Mouse (Mus musculus) stomach, embryonic 16.5 days (tissue): ENCODE measurements at regions not wholly inside any gene's neighbourhood (a gene's known extent, or its start where the extent isn't known, plus 50 kb on each side); places are given as distances from the start of the nearest gene placed in this dataset.

ENCODE experiments used
- ATAC-seq: fragments of 200-750 bp; cut with Nextera tagmentation; 2 replicates; pipeline ENCODE4 v1.8.0; 2017; ENCODE audit warnings: moderate number of reproducible peaks, moderate TSS enrichment; ENCODE audit not compliant: insufficient read depth, low FRiP score
- H3K27ac ChIP-seq: fragments of 300-500 bp; sonication (generic); 2 replicates; pipeline ENCODE4 v1.5.1; 2014; ENCODE audit warnings: low read length
- H3K27me3 ChIP-seq: fragments of 300-500 bp; sonication (generic); 2 replicates; pipeline ENCODE4 v1.6.1; 2014; ENCODE audit warnings: low read length, control low read depth, mixed read lengths; ENCODE audit not compliant: control insufficient read depth, insufficient read depth
- H3K36me3 ChIP-seq: fragments of 300-500 bp; sonication (generic); 2 replicates; pipeline ENCODE4 v1.6.1; 2014; ENCODE audit warnings: low read length; ENCODE audit not compliant: control insufficient read depth, insufficient read depth
- H3K4me1 ChIP-seq: fragments of 300-500 bp; sonication (generic); 2 replicates; pipeline ENCODE4 v1.6.1; 2014; ENCODE audit warnings: low read length, control low read depth, mixed read lengths; ENCODE audit not compliant: control insufficient read depth, insufficient read depth
- H3K4me2 ChIP-seq: fragments of 300-500 bp; sonication (generic); 2 replicates; pipeline ENCODE4 v1.6.1; 2014; ENCODE audit warnings: low read depth, low read length, mixed read lengths
- H3K4me3 ChIP-seq: fragments of 300-500 bp; sonication (generic); replicated peaks from 2 replicates; pipeline ENCODE4 v1.5.1; 2014; ENCODE audit warnings: mild to moderate bottlenecking, low read length
- H3K9ac ChIP-seq: fragments of 300-500 bp; sonication (generic); 2 replicates; pipeline ENCODE4 v1.6.1; 2014; ENCODE audit warnings: low read length
- H3K9me3 ChIP-seq: fragments of 300-500 bp; sonication (generic); replicated peaks from 2 replicates; pipeline ENCODE4 v1.6.1; 2016; ENCODE audit warnings: low read length, control low read depth; ENCODE audit not compliant: control insufficient read depth
- WGBS: fragments of 180-500 bp; shearing (Covaris S2); extraction: QIAGEN DNeasy Blood & Tissue Kit; methylation state at CpG from one replicate; pipeline ENCODE4 v1.1.7; 2014; 5-methylcytosine and 5-hydroxymethylcytosine counted together

DNA sequence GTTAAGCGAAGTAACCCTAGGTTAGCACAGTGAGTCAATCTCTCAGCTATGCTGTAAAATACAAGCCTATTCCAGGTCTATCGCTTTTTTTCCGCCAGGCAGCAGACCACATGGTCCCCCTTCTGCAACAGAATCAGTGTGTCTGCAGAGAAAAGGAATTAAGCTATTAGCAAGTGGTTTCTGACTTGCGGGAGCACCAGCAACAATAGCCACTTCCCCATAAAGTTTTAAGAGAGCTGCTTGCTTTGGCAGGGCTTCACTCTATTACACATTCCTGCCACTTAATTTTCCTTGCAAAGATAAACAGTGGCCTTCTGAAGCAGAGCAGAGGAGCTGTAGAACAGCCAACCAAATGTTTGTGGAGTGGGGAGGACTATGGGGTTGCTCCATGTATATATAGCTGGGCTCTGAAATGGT lies 59.8 kb upstream of the Osmr start:
- Histone ChIP-seq H3K36me3 (no peaks in the 10 kb centered on the region), H3K27me3 (no peaks in the 10 kb centered on the region), H3K9ac (no peak overlapping the region), H3K4me1 (peaks cover 6% of the 10 kb centered on the region; the same call in 1 of the 2 replicates), H3K27ac (peak overlapping the region; percentile 49), H3K4me2 (no peak overlapping the region), H3K9me3 (no peaks in the 10 kb centered on the region), H3K4me3 (no peak overlapping the region)
- WGBS, result 57% methylated on average over 4 of the region's 4 CpGs
- ATAC-seq, result peak; percentile 74; the same call in 1 of the 2 replicates

DNA sequence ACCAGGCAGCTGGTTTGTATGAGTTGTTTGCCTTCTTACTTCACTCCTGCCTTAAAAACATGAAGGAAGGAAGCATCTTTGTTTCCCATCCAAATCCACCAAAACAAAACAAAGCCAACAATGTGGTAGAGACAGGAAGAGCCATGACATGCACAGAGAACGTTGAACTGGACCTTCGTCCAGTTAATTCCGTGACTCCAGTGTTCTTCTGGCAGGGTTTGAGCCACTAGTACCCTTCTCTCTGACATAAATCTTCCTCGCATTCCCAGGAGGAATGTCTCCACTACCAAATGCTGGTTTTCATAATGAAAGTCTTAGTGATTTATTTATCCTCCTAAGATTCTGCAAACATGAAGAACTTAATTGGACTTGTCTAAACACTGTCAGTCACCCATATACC lies 66.7 kb upstream of the Osmr start:
- no peak overlapping the region for H3K4me3 ChIP-seq
- WGBS, result 47% methylated on average over 4 of the region's 4 CpGs
- no peaks in the 10 kb centered on the region for H3K36me3 ChIP-seq
- H3K27ac ChIP-seq, result no peak overlapping the region
- no peak overlapping the region for H3K4me2 ChIP-seq
- H3K4me1 ChIP-seq, result no peaks in the 10 kb centered on the region
- no peak for ATAC-seq
- H3K9ac ChIP-seq, result no peak overlapping the region
- no peaks in the 10 kb centered on the region for H3K9me3 ChIP-seq
- H3K27me3 ChIP-seq, result no peaks in the 10 kb centered on the region

DNA sequence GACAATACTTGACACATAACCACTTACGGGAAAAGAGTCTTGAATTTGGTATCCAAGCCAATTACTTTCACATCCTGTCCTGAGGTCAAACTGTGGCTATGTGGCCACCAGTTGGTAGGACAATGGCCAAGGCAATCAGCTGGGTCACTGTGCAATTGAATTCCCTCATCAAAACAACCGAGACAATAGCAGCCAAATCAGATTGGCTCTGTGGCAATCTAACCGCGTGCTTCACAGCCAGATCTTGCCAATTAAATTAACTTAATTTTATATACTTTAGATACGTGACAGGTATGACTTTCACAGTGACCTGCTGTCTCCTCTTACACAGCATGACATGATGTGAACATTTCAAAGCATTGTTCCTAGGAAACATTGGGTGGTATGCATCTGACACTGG lies 74.5 kb upstream of the Osmr start:
- Histone ChIP-seq H3K4me3 (no peak overlapping the region), H3K9me3 (no peaks in the 10 kb centered on the region), H3K27me3 (no peaks in the 10 kb centered on the region), H3K4me1 (peaks cover under 1% of the 10 kb centered on the region; the same call in 1 of the 2 replicates), H3K4me2 (no peak overlapping the region), H3K36me3 (no peaks in the 10 kb centered on the region), H3K9ac (no peak overlapping the region), H3K27ac (no peak overlapping the region)
- no peak for ATAC-seq
- WGBS, result 64% methylated on average over 5 of the region's 5 CpGs

DNA sequence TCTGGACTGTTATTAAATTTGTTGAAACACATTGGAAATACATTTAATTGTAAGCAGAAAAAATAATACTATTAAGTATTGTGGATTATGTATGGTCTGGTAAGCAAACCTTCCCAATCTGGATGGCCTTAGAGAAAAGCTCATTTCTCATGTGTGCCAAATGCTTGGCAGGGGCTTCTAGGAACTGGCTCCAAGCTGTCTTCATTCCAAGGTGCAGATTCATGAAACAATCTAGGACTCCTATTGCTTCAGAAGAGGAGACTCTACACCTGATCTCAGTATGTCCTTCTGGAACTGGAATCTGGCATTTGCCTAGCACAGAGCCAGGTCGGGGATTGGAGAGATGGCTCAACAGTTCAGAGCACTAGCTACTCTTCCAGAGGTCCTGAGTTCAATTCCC lies 74.9 kb upstream of the Osmr start:
- no peak overlapping the region for H3K27ac ChIP-seq
- ATAC-seq, result no peak

GRCm38 (mm10) chr15:6950503-6950902 lies 75.7 kb upstream of the Osmr start:
- peaks cover 3% of the 10 kb centered on the region; the same call in 1 of the 2 replicates for H3K4me1 ChIP-seq
- H3K4me2 ChIP-seq, result no peak overlapping the region
- H3K27me3 ChIP-seq, result no peaks in the 10 kb centered on the region
- ATAC-seq, result no peak
- no peaks in the 10 kb centered on the region for H3K36me3 ChIP-seq
- no peak overlapping the region for H3K4me3 ChIP-seq
- H3K9ac ChIP-seq, result no peak overlapping the region
- H3K9me3 ChIP-seq, result no peaks in the 10 kb centered on the region
- 88% methylated on average over 8 of the region's 8 CpGs for WGBS
- H3K27ac ChIP-seq, result no peak overlapping the region

More for the DNA sequence above, 74.9 kb upstream of the Osmr start:
- Histone ChIP-seq H3K4me3 (no peak overlapping the region), H3K9me3 (no peaks in the 10 kb centered on the region), H3K4me2 (no peak overlapping the region), H3K9ac (no peak overlapping the region), H3K27me3 (no peaks in the 10 kb centered on the region), H3K4me1 (peaks cover 3% of the 10 kb centered on the region; the same call in 1 of the 2 replicates), H3K36me3 (no peaks in the 10 kb centered on the region)
- 80% methylated on average over 1 of the region's 1 CpGs for WGBS

- ATAC-seq, result 0 out of 2 replicates have a peak, but pooled peaks have one; percentile 13
- H3K27me3 ChIP-seq, result no peaks in the 10 kb centered on the region
- no peak overlapping the region for H3K9ac ChIP-seq
- 31% methylated on average over 7 of the region's 7 CpGs for WGBS
- no peak overlapping the region for H3K27ac ChIP-seq
- no peak overlapping the region for H3K4me2 ChIP-seq
- H3K4me3 ChIP-seq, result no peak overlapping the region
- no peaks in the 10 kb centered on the region for H3K36me3 ChIP-seq
- H3K4me1 ChIP-seq, result peaks cover 3% of the 10 kb centered on the region; the same call in 1 of the 2 replicates
- H3K9me3 ChIP-seq, result no peaks in the 10 kb centered on the region
These were observed 78.8 kb upstream of the Osmr start for GRCm38 (mm10) chr15:6953556-6953955.

GRCm38 (mm10) chr15:6953970-6954791 lies 79.4 kb upstream of the Osmr start:
- H3K4me1 ChIP-seq, result peaks cover 3% of the 10 kb centered on the region; the same call in 1 of the 2 replicates
- no peak overlapping the region for H3K4me3 ChIP-seq
- H3K27ac ChIP-seq, result no peak overlapping the region
- no peaks in the 10 kb centered on the region for H3K9me3 ChIP-seq
- no peak overlapping the region for H3K4me2 ChIP-seq
- H3K27me3 ChIP-seq, result no peaks in the 10 kb centered on the region
- H3K9ac ChIP-seq, result no peak overlapping the region
- WGBS, result 31% methylated on average over 9 of the region's 9 CpGs
- H3K36me3 ChIP-seq, result no peaks in the 10 kb centered on the region
- ATAC-seq, result no peak

DNA sequence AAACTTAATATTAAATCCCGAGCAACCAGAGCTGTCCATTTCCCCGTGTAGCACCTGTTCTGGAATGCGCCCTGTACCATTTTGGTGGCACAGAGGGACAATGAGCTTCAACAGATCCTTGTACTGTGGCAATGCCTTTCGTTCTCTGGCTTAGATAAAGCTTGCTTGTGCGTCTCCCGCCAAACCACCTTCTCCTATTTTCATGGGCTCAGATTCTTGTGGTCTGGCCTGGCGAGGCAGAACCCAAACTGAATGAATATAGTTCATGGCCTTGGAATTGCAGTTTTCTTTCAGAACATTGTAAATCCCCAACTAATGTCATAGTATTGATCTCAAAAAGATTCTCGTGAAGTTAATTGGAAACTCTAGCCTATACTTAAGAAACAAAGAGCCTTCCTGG lies 85.1 kb upstream of the Osmr start:
- H3K27me3 ChIP-seq, result no peaks in the 10 kb centered on the region
- 90% methylated on average over 8 of the region's 8 CpGs for WGBS
- no peak for ATAC-seq

DNA sequence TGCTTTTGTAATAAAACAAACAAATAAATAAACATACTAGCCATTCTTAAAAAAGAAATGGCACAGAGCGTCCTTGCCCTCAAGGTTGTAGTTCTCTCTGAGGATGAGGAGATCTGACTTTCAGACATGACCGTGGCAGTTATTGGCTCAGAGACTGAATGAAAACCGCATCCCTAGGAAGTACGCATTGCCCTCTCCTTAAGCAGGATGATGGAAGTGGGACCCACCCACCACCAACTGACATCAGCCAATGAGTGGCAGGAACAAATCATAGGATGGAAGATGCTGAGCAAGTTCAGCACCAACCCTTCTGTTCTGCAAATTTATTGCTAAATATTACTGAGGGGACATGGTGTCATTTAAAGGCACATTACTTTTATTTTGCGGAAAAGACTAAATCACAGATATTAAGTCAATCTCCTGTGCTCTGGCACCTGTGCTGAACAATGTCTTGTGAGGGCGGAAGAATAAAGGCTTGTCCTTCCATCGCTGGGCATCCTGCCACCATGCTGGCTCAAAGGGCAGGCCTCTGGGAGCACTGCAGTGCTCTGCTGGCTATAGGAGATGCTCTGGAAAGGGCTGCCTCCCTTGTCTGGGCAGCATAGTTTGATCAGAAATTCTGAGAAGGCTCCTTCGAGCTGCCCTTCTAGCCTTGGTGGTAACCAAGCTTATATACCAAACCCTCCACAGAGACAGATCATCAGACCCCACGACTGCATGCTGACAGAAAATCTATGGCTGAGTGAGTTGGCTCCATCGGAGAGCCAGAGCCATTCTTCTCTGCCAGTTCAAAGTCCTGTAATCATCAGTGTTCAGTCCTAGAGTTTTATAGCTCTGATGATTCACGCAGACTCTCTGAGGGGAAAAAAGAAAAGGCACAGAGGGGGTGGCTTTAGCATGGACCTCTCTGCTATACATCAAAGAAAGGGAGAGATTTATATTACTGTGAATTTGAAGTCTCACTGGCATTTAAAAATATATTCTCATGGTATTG lies 86.3 kb upstream of the Osmr start:
- H3K9ac ChIP-seq, result no peak overlapping the region
- 78% methylated on average over 11 of the region's 11 CpGs for WGBS
- ATAC-seq, result no peak
- H3K36me3 ChIP-seq, result no peaks in the 10 kb centered on the region
- no peak overlapping the region for H3K27ac ChIP-seq
- H3K9me3 ChIP-seq, result no peaks in the 10 kb centered on the region
- H3K4me3 ChIP-seq, result no peak overlapping the region
- no peaks in the 10 kb centered on the region for H3K27me3 ChIP-seq
- H3K4me1 ChIP-seq, result no peaks in the 10 kb centered on the region
- no peak overlapping the region for H3K4me2 ChIP-seq

More for the DNA sequence above, 85.1 kb upstream of the Osmr start:
- Histone ChIP-seq H3K36me3 (no peaks in the 10 kb centered on the region), H3K9me3 (no peaks in the 10 kb centered on the region), H3K9ac (no peak overlapping the region), H3K27ac (no peak overlapping the region), H3K4me2 (no peak overlapping the region), H3K4me1 (no peaks in the 10 kb centered on the region), H3K4me3 (no peak overlapping the region)
